In the genomic region with DNA sequence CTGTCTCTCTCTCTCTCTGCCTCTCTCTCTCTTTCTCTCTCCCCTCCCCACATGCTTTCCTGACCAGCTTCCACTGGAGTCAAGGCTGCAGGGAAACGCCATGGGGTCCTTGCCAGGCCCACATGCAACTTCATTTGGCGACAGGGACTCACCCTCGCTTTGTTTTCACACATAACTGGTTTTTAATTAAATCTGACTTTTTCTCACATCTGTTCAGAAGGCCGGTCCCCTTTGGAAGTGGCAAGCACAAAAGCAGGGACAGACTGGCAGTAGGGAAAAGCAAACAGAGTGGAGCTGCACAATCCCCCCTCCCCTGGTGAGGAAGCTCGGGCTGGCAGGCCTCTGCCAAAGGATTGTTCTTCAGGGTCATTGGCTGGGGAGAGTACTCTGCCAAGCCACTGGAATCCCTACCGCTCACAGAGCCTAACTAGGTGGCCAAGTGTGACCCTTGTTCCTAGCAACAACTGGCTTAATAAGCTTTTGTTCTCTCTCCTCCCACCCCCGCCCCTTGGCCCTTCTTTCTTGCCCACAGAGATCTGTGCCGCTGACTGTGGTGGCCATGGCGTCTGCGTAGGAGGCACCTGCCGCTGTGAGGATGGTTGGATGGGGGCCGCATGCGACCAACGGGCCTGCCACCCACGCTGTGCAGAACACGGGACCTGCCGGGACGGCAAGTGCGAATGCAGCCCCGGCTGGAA, we compare ENCODE assay signal across 8 mouse cellular contexts.
DNase-seq lines count a peak whose midpoint lies in the region; ATAC-seq and TF ChIP-seq lines count a peak whose summit lies in the region.

No protein-coding gene starts in this region.

- H3K4me3 ChIP-seq in lung, postnatal 0 days (ENCODE audit: low read depth, low read length): no peak overlapping the region
- H3K4me3 ChIP-seq in embryonic facial prominence, embryonic 12.5 days: no peak overlapping the region

- TF ChIP-seq CTCF in lung, postnatal 0 days (IDR thresholded peaks at IDR 0.05): no peak

- TF ChIP-seq EP300 in lung, postnatal 0 days (IDR thresholded peaks at IDR 0.05): no peak

- H3K4me1 ChIP-seq in lung, postnatal 0 days (ENCODE audit: insufficient read depth, low read depth, low read length): peaks cover 18% of the 10 kb centered on the region; the same call in 1 of the 2 replicates
- peaks cover 55% of the 10 kb centered on the region for H3K4me1 ChIP-seq in embryonic facial prominence, embryonic 12.5 days

- no peaks in the 10 kb centered on the region for H3K27me3 ChIP-seq in lung, postnatal 0 days (replicated peaks; ENCODE audit: insufficient read depth, low read length)
- H3K27me3 ChIP-seq in embryonic facial prominence, embryonic 12.5 days: no peaks in the 10 kb centered on the region

- H3K9me3 ChIP-seq in lung, postnatal 0 days (ENCODE audit: low read length): no peaks in the 10 kb centered on the region
- no peaks in the 10 kb centered on the region for H3K9me3 ChIP-seq in embryonic facial prominence, embryonic 12.5 days

- H3K36me3 ChIP-seq in lung, postnatal 0 days (ENCODE audit: insufficient read depth, low read length): no peaks in the 10 kb centered on the region
- H3K36me3 ChIP-seq in embryonic facial prominence, embryonic 12.5 days: 0 out of 2 replicates have a peak, but pooled peaks cover 9% of the 10 kb centered on the region

- H3K27ac ChIP-seq in lung, postnatal 0 days (ENCODE audit: low read length): peak overlapping the region; percentile 69; the same call in 1 of the 2 replicates
- peak overlapping the region; percentile 83 for H3K27ac ChIP-seq in embryonic facial prominence, embryonic 12.5 days

- no peak overlapping the region; the same call in 1 of the 2 replicates for H3K4me2 ChIP-seq in lung, postnatal 0 days (replicated peaks; ENCODE audit: low read depth, low read length)
- H3K4me2 ChIP-seq in embryonic facial prominence, embryonic 12.5 days (replicated peaks): no peak overlapping the region; the same call in 1 of the 2 replicates

- H3K9ac ChIP-seq in lung, postnatal 0 days (replicated peaks; ENCODE audit: low read depth): no peak overlapping the region
- H3K9ac ChIP-seq in embryonic facial prominence, embryonic 12.5 days: no peak overlapping the region

- peak; percentile 49 for DNase-seq in lung, postnatal 0 days (ENCODE audit: low spot score)
- DNase-seq in lung, postnatal 36 days: no peak
- DNase-seq in heart, postnatal 4 days: peak; percentile 28
- DNase-seq in layer of hippocampus, adult 9-10 months (ENCODE audit: low spot score): peak; percentile 45
- peak; percentile 54 for DNase-seq in neural tube, embryonic 10.5 days (ENCODE audit: extremely low spot score, low spot score)
- no peak for DNase-seq in thymus, postnatal 0 days (ENCODE audit: low spot score)
- DNase-seq in urinary bladder, adult 2 months (ENCODE audit: low spot score): no peak

- ATAC-seq in lung, postnatal 0 days: peak; percentile 67
- peak; percentile 39; the same call in 1 of the 2 replicates for ATAC-seq in embryonic facial prominence, embryonic 12.5 days (ENCODE audit: insufficient number of reproducible peaks, insufficient read depth, low FRiP score, low TSS enrichment)

- WGBS in lung, postnatal 0 days: 52% methylated on average over 20 of the region's 20 CpGs
- 56% methylated on average over 20 of the region's 20 CpGs for WGBS in embryonic facial prominence, embryonic 12.5 days

Comparison
In these comparisons a context has a peak if more than half of its experiments do, and no peak if none do; other contexts are left out.
1. DNase-seq: peak in lung, postnatal 0 days (single experiment), heart, postnatal 4 days (single experiment), layer of hippocampus, adult 9-10 months (single experiment) and neural tube, embryonic 10.5 days (single experiment); none in lung, postnatal 36 days (single experiment), thymus, postnatal 0 days (single experiment) and urinary bladder, adult 2 months (single experiment).